Mouse (Mus musculus) small intestine, adult 10 weeks (tissue): ENCODE data around the gene Olfr123. TPM values are rescaled to one million over a fixed set of nuclear protein-coding genes. Genes with fewer than 3 reads are reported as not detected.

Source experiments
- polyA plus RNA-seq: library from polyadenylated mRNA; stranded (reverse); fragments of 350-450 nt; fragmentation: Illumina TruSeq; extraction: RNeasy Lipid Tissue Mini Kit (QIAGEN cat#74804); gene quantifications from one replicate; pipeline ENCODE4 v1.2.3, GENCODE M21; 2014; ENCODE audit warnings: low replicate concordance

Gene Olfr123
- polyA plus RNA-seq, result not detected

GRCm38 (mm10) chr17:37793229-37793628, at the start of gene Olfr123:
TSS of gene Olfr123 (plus strand) at chr17:37793529.

GRCm38 (mm10) chr17:37768307-37768706, 25.0 kb upstream of the Olfr123 start, which contains the start of gene Olfr122:
TSS of gene Olfr122 (plus strand) at chr17:37768607.

GRCm38 (mm10) chr17:37799588-37799987, 6.3 kb downstream of the Olfr123 start, which contains the start of gene Olfr124:
TSS of gene Olfr124 (plus strand) at chr17:37799888.

DNA sequence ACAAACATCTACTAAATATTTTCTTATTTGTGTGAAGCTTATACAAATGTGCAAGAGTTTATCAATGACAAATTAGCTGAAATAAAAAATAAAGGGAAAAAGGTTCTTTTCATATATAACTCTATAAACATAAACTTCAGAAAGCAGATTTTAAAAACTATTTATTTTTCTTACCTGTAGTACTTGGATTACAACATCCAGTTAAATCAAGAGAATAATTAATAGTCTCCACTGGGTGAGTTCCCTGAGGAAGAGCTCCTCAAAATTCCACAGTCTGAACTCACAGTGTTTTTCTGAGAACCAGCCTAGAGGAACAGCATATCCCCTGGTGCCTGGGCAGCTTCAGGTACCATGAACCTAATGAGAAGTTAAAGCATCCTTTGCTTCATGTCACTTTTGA, 39.3 kb downstream of the Olfr123 start, which contains the start of gene Olfr125:
Gene Olfr125, plus strand, starts transcription at position 301 of the 400 bp plus-strand sequence.

DNA sequence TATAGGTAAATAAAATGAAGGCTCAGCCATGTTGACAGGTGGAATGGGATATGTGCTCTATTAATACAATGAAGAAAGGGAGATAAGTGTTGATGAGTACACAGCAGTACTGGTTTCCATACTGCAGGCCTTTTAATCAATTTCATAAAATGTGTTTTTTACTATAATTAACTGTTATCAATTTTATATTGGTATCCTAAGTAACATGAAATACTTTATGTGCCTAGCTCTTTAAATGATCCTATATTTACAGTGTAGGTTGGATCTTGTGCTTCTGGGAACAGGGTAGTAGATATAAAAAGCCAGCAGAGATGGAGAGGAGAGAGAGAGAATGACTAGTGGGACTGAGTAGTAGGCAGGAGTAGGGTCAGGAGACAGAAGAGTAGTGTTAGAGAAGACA, 53.9 kb downstream of the Olfr123 start, which contains the start of gene Olfr126:
Gene Olfr126, plus strand, starts transcription at position 301 of the 400 bp plus-strand sequence.

Other genes with a start within 250 kb of the Olfr123 start
- not detected for gene Olfr112, start 224.1 kb upstream of the Olfr123 start, polyA plus RNA-seq
- not detected for gene Olfr113, start 215.9 kb upstream of the Olfr123 start, polyA plus RNA-seq
- not detected for gene Olfr114, start 200.8 kb upstream of the Olfr123 start, polyA plus RNA-seq
- gene Olfr115, start 166.4 kb upstream of the Olfr123 start, polyA plus RNA-seq, result not detected
- not detected for gene Olfr116, start 166.3 kb upstream of the Olfr123 start, polyA plus RNA-seq
- gene Olfr117, start 129.7 kb upstream of the Olfr123 start, polyA plus RNA-seq, result not detected
- gene Olfr118, start 126.5 kb upstream of the Olfr123 start, polyA plus RNA-seq, result not detected
- not detected for gene Olfr119, start 97.0 kb upstream of the Olfr123 start, polyA plus RNA-seq
- gene Olfr120, start 71.7 kb upstream of the Olfr123 start, polyA plus RNA-seq, result not detected
- not detected for gene Olfr121, start 44.7 kb upstream of the Olfr123 start, polyA plus RNA-seq
- not detected for gene Olfr122, start 24.9 kb upstream of the Olfr123 start, polyA plus RNA-seq
- not detected for gene Olfr124, start 6.4 kb downstream of the Olfr123 start, polyA plus RNA-seq
- gene Olfr125, start 39.4 kb downstream of the Olfr123 start, polyA plus RNA-seq, result not detected
- gene Olfr126, start 54.0 kb downstream of the Olfr123 start, polyA plus RNA-seq, result not detected
- gene Olfr127, start 106.9 kb downstream of the Olfr123 start, polyA plus RNA-seq, result not detected
- not detected for gene Olfr128, start 127.0 kb downstream of the Olfr123 start, polyA plus RNA-seq
- not detected for gene Olfr761, start 159.6 kb downstream of the Olfr123 start, polyA plus RNA-seq